Mouse (Mus musculus) kidney, postnatal 0 days (tissue): ENCODE data around the gene Ptk7. TPM values are rescaled to one million over a fixed set of nuclear protein-coding genes. Genes with fewer than 3 reads are reported as not detected.
"Not testable (repeated sequence)": the region's sequence is repeated elsewhere in the genome, so short reads cannot be mapped to it uniquely, and the experiment has no call there.

Source experiments
- ATAC-seq: fragments of 200-750 bp; cut with Nextera tagmentation; replicated peaks from 2 replicates; pipeline ENCODE4 v1.8.0; 2017; ENCODE audit warnings: low read depth, moderate number of reproducible peaks, moderate TSS enrichment, moderate library complexity; ENCODE audit not compliant: low FRiP score
- DNase-seq: peaks from one replicate; pipeline ENCODE4 v3.0.0-alpha.2; 2016; ENCODE audit warnings: low spot score
- H3K27ac ChIP-seq: fragments of 300-500 bp; sonication (generic); 2 replicates; pipeline ENCODE4 v1.5.1; 2014; ENCODE audit warnings: mild to moderate bottlenecking
- H3K27me3 ChIP-seq: fragments of 300-500 bp; sonication (generic); 2 replicates; pipeline ENCODE4 v1.6.1; 2014; ENCODE audit warnings: low read length, mixed read lengths; ENCODE audit not compliant: insufficient read depth
- H3K36me3 ChIP-seq: fragments of 300-500 bp; sonication (generic); 2 replicates; pipeline ENCODE4 v1.6.1; 2014; ENCODE audit warnings: low read length, mixed read lengths; ENCODE audit not compliant: insufficient read depth
- H3K4me1 ChIP-seq: fragments of 300-500 bp; sonication (generic); replicated peaks from 2 replicates; pipeline ENCODE4 v1.6.1; 2014; ENCODE audit warnings: antibody characterized with exemption, low read length, mixed read lengths; ENCODE audit not compliant: insufficient read depth
- H3K4me2 ChIP-seq: fragments of 300-500 bp; sonication (generic); 2 replicates; pipeline ENCODE4 v1.6.1; 2014; ENCODE audit warnings: mild to moderate bottlenecking, low read length, moderate library complexity, mixed read lengths
- H3K4me3 ChIP-seq: fragments of 300-500 bp; sonication (generic); replicated peaks from 2 replicates; pipeline ENCODE4 v1.5.1; 2014; ENCODE audit warnings: low read depth, low read length
- H3K9ac ChIP-seq: fragments of 300-500 bp; sonication (generic); 2 replicates; pipeline ENCODE4 v1.6.1; 2014; ENCODE audit warnings: low read depth, low read length
- H3K9me3 ChIP-seq: fragments of 300-500 bp; sonication (generic); replicated peaks from 2 replicates; pipeline ENCODE4 v1.6.1; 2016; ENCODE audit warnings: low read length, inconsistent platforms, mixed read lengths
- CTCF ChIP-seq: IDR thresholded peaks from 2 replicates; pipeline ENCODE4 v1.5.1; 2016; ENCODE audit warnings: antibody characterized with exemption, low read depth, mild to moderate bottlenecking, moderate library complexity
- WGBS: fragments of 180-500 bp; shearing (Covaris S2); extraction: QIAGEN DNeasy Blood & Tissue Kit; methylation state at CpG from one replicate; pipeline ENCODE4 v1.1.7; 2014; 5-methylcytosine and 5-hydroxymethylcytosine counted together
- polyA plus RNA-seq: library from polyadenylated mRNA; unstranded; fragments of >200 nt; fragmentation: Nextera tagmentation; extraction: Ambion mirVana; gene quantifications from 2 replicates; pipeline ENCODE4 v1.2.1, GENCODE M21; 2015

Ptk7 gene
- polyA plus RNA-seq, 1 experiment from 2014 or later = 94.0 TPM

DNA sequence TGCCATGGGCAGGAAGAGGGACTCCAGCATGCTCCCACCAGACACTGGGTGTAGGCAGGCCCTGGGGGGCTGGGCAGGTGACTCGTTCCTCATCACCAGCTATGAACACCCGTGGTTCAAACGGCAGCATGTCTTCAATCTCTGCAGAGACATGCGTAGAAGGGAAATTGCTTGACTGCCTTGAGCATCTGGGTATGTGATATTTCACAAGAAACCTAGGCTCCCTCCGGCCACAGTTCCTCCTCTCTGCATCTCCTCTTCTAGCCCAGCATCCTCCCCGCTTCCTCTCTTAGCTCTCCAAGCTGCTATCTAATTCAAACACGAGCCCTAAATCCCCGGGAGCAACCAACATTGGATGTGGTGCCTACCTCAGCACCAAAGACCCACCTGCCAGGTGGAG is 43.0 kb downstream of the Ptk7 start:
- H3K27me3 ChIP-seq = no peaks in the 10 kb centered on the region
- peaks cover 49% of the 10 kb centered on the region for H3K36me3 ChIP-seq
- H3K27ac ChIP-seq = no peak overlapping the region
- 85% methylated on average over 8 of the region's 8 CpGs for WGBS
- no peak overlapping the region for H3K9ac ChIP-seq
- DNase-seq (no peak), ATAC-seq (no peak)
- H3K4me1 ChIP-seq = no peaks in the 10 kb centered on the region
- no peak overlapping the region for H3K4me2 ChIP-seq
- H3K9me3 ChIP-seq = no peaks in the 10 kb centered on the region
- TF ChIP-seq CTCF = no peak
- H3K4me3 ChIP-seq = no peak overlapping the region

DNA sequence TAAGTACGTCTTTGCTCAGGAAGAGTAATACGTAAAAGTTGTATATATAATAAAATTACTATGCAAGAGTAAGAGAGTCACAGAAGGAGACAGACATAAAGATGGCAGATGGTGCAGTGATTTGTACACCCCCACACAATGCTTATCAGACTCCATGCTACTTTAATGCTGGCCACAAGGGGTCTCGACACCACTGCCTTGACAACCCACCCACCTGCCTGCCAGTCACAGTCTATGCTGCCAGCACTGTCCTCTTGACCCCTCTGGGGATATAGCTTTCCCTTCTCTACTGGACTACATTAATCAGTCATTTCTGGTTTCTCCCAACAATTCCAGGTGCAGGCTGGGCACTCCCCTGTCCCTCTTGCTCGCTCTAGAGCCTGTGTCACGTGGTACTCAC is 50.7 kb downstream of the Ptk7 start:
- DNase-seq (peak; percentile 72), ATAC-seq (peak; percentile 70; the same call in 1 of the 2 replicates)
- no peak overlapping the region for H3K4me3 ChIP-seq
- no peaks in the 10 kb centered on the region for H3K9me3 ChIP-seq
- no peaks in the 10 kb centered on the region for H3K27me3 ChIP-seq
- H3K9ac ChIP-seq = no peak overlapping the region
- WGBS = 60% methylated on average over 5 of the region's 5 CpGs
- peaks cover 67% of the 10 kb centered on the region for H3K36me3 ChIP-seq
- peak; percentile 61 for TF ChIP-seq CTCF
- no peak overlapping the region for H3K27ac ChIP-seq
- H3K4me2 ChIP-seq = no peak overlapping the region
- H3K4me1 ChIP-seq = no peaks in the 10 kb centered on the region; the same call in 1 of the 2 replicates

DNA sequence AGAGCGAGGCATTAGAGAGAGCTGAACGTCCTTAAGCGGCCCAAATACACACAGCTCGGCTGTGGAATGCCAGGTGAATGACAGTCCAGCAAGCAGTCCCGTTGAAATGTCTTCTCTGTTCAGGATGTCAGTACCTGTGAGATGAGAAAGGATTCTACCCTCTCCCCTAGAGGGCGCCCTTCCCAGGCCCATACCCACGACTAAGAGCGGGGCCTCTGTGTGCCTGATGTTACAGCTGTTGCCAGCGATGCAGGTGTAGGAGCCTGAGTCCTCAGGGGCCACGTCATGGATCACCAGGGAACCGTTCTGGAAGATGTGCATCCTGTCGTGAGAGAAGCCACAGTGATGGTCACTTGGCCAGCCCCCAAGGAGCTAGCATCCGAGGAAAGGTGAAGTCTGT is 53.2 kb downstream of the Ptk7 start:
- Histone ChIP-seq H3K4me1 (no peaks in the 10 kb centered on the region; the same call in 1 of the 2 replicates), H3K9me3 (no peaks in the 10 kb centered on the region), H3K27me3 (no peaks in the 10 kb centered on the region), H3K9ac (no peak overlapping the region), H3K4me2 (no peak overlapping the region), H3K27ac (no peak overlapping the region), H3K4me3 (no peak overlapping the region), H3K36me3 (peaks cover 69% of the 10 kb centered on the region)
- TF ChIP-seq CTCF = peak; percentile 60
- ATAC-seq (no peak), DNase-seq (no peak)
- 84% methylated on average over 13 of the region's 13 CpGs for WGBS

- DNase-seq (no peak), ATAC-seq (no peak)
- H3K4me3 ChIP-seq = no peak overlapping the region
- no peak overlapping the region for H3K9ac ChIP-seq
- no peaks in the 10 kb centered on the region for H3K9me3 ChIP-seq
- H3K27ac ChIP-seq = no peak overlapping the region
- no peak for TF ChIP-seq CTCF
- H3K4me1 ChIP-seq = no peaks in the 10 kb centered on the region; the same call in 1 of the 2 replicates
- 86% methylated on average over 7 of the region's 7 CpGs for WGBS
- no peaks in the 10 kb centered on the region for H3K27me3 ChIP-seq
- no peak overlapping the region for H3K4me2 ChIP-seq
- H3K36me3 ChIP-seq = peaks cover 69% of the 10 kb centered on the region
Observed at GRCm38 (mm10) chr17:46574535-46574934, 54.8 kb downstream of the Ptk7 start.

DNA sequence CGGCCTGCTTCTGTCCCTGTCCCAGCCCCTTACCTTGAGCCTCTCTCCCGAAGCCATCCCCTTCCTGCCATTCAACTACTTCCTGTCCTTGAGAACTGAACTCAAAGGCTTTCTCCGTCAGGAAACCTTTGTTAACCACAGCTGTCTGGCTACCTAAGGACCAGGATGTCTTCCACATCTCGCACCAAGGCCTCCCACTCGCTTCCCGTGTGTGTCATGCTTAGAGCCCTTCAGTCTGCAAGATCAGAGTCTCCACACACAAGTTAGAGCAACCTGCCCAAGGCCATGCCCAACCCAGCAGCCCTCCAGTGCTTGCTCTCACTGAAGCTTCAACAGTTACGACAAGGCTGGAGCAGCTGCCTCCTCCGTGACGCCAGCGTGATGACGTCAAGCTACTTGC is 58.3 kb downstream of the Ptk7 start:
- H3K4me3 ChIP-seq = no peak overlapping the region
- H3K4me1 ChIP-seq = no peaks in the 10 kb centered on the region
- no peak for DNase-seq
- no peaks in the 10 kb centered on the region for H3K27me3 ChIP-seq
- no peak for TF ChIP-seq CTCF
- WGBS = 79% methylated on average over 11 of the region's 11 CpGs
- ATAC-seq = 0 out of 2 replicates have a peak, but pooled peaks have one; percentile 9
- H3K9me3 ChIP-seq = no peaks in the 10 kb centered on the region
- no peak overlapping the region for H3K4me2 ChIP-seq
- no peak overlapping the region for H3K27ac ChIP-seq
- H3K36me3 ChIP-seq = peaks cover 68% of the 10 kb centered on the region
- no peak overlapping the region for H3K9ac ChIP-seq

- no peak overlapping the region for H3K9ac ChIP-seq
- whole genome bisulfite sequencing = 82% methylated on average over 6 of the region's 6 CpGs
- ATAC-seq (no peak), DNase-seq (no peak)
- H3K9me3 ChIP-seq = no peaks in the 10 kb centered on the region
- TF ChIP-seq CTCF = no peak
- no peaks in the 10 kb centered on the region for H3K36me3 ChIP-seq
- H3K4me1 ChIP-seq = peaks cover 10% of the 10 kb centered on the region; the same call in 1 of the 2 replicates
- H3K27ac ChIP-seq = no peak overlapping the region
- no peak overlapping the region for H3K4me2 ChIP-seq
- no peaks in the 10 kb centered on the region for H3K27me3 ChIP-seq
- no peak overlapping the region for H3K4me3 ChIP-seq
Observed at GRCm38 (mm10) chr17:46559146-46559545, 70.2 kb downstream of the Ptk7 start.

DNA sequence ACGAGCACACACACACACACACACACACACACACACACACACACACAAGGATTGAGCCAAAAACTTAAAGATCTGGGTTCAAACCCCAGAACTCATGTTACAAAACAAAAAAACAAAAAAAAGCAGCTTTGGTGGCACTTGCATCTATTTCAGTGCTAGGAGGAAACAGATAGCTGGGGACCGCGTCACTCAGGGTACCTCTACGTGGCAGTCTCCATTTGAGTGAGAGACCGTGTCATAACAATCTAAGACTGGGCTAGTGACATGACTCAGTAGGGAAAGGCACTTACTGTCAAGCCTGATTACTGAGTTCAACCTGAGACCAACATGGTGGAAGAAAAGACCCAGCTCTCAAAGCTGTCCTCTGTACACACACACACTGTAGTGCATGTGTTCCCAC is 71.2 kb downstream of the Ptk7 start:
- DNase-seq (no peak), ATAC-seq (no peak)
- no peaks in the 10 kb centered on the region for H3K9me3 ChIP-seq
- H3K27me3 ChIP-seq = no peaks in the 10 kb centered on the region
- TF ChIP-seq CTCF = no peak
- no peak overlapping the region for H3K4me2 ChIP-seq
- no peak overlapping the region for H3K9ac ChIP-seq
- H3K36me3 ChIP-seq = no peaks in the 10 kb centered on the region
- H3K4me1 ChIP-seq = peaks cover 20% of the 10 kb centered on the region
- no peak overlapping the region for H3K27ac ChIP-seq
- WGBS = 94% methylated on average over 5 of the region's 5 CpGs
- no peak overlapping the region for H3K4me3 ChIP-seq

GRCm38 (mm10) chr17:46557321-46557720 is 72.0 kb downstream of the Ptk7 start:
- not testable (repeated sequence) for H3K9me3 ChIP-seq, ATAC-seq, H3K4me3 ChIP-seq, DNase-seq, H3K36me3 ChIP-seq, H3K9ac ChIP-seq, H3K27me3 ChIP-seq, H3K4me2 ChIP-seq
- Histone ChIP-seq H3K4me1 (peaks cover 26% of the 10 kb centered on the region), H3K27ac (peak overlapping the region; percentile 92)
